Mouse (Mus musculus) forebrain, embryonic 15.5 days (tissue): ENCODE measurements around the gene 4930518I15Rik. TPM values are rescaled to one million over a fixed set of nuclear protein-coding genes. Genes with fewer than 3 reads are reported as not detected.
"Not testable (repeated sequence)": the region's sequence is repeated elsewhere in the genome, so short reads cannot be mapped to it uniquely, and the experiment has no call there.

Experiments used
- ATAC-seq: fragments of 200-750 bp; cut with Nextera tagmentation; replicated peaks from 2 replicates; pipeline ENCODE4 v1.8.0; 2017; ENCODE audit warnings: mild to moderate bottlenecking, moderate TSS enrichment, moderate library complexity
- H3K27ac ChIP-seq: fragments of 300-500 bp; sonication (generic); replicated peaks from 2 replicates; pipeline ENCODE4 v1.5.1; 2015; ENCODE audit warnings: mild to moderate bottlenecking, inconsistent platforms
- H3K27me3 ChIP-seq: fragments of 300-500 bp; sonication (generic); 2 replicates; pipeline ENCODE4 v1.6.1; 2015; ENCODE audit warnings: inconsistent platforms
- H3K36me3 ChIP-seq: fragments of 300-500 bp; sonication (generic); 2 replicates; pipeline ENCODE4 v1.6.1; 2015; ENCODE audit warnings: mild to moderate bottlenecking, inconsistent platforms
- H3K4me1 ChIP-seq: fragments of 300-500 bp; sonication (generic); 2 replicates; pipeline ENCODE4 v1.6.1; 2015; ENCODE audit warnings: inconsistent platforms
- H3K4me2 ChIP-seq: fragments of 300-500 bp; sonication (generic); replicated peaks from 2 replicates; pipeline ENCODE4 v1.6.1; 2015; ENCODE audit warnings: mild to moderate bottlenecking, inconsistent platforms
- H3K4me3 ChIP-seq: fragments of 300-500 bp; sonication (generic); 2 replicates; pipeline ENCODE4 v1.5.1; 2015; ENCODE audit warnings: mild to moderate bottlenecking, inconsistent platforms
- H3K9ac ChIP-seq: fragments of 300-500 bp; sonication (generic); replicated peaks from 2 replicates; pipeline ENCODE4 v1.6.1; 2015; ENCODE audit warnings: mild to moderate bottlenecking, inconsistent platforms
- H3K9me3 ChIP-seq: fragments of 300-500 bp; sonication (generic); 2 replicates; pipeline ENCODE4 v1.6.1; 2016; ENCODE audit warnings: inconsistent platforms
- WGBS: fragments of 180-500 bp; shearing (Covaris S2); methylation state at CpG from one replicate; pipeline ENCODE4 v1.1.7; 2015; ENCODE audit warnings: mixed read lengths; 5-methylcytosine and 5-hydroxymethylcytosine counted together
- polyA plus RNA-seq: library from polyadenylated mRNA; unstranded; fragments of >200 nt; fragmentation: Nextera tagmentation; extraction: Ambion mirVana; gene quantifications from 2 replicates; pipeline ENCODE4 v1.2.1, GENCODE M21; 2015

4930518I15Rik gene
- polyA plus RNA-seq = 11.2 and 12.1 TPM in 2 replicates

- H3K4me1 ChIP-seq = peaks cover 23% of the 10 kb centered on the region
- H3K4me2 ChIP-seq = no peak within 1 kb of the TSS
- peaks cover 15% of the 10 kb centered on the region; the same call in 1 of the 2 replicates for H3K36me3 ChIP-seq
- no peak within 1 kb of the TSS for H3K27ac ChIP-seq
- no peaks in the 10 kb centered on the region for H3K27me3 ChIP-seq
- no peak within 1 kb of the TSS for H3K4me3 ChIP-seq
- no peaks in the 10 kb centered on the region for H3K9me3 ChIP-seq
- no peak for ATAC-seq
- 81% methylated on average over 2 of the region's 2 CpGs for WGBS
- H3K9ac ChIP-seq = no peak within 1 kb of the TSS
Measured at GRCm38 (mm10) chr2:156857835-156858234, at the start of gene 4930518I15Rik. Gene 4930518I15Rik, minus strand, starts transcription at chr2:156857946.

GRCm38 (mm10) chr2:156905931-156906330 is 48.2 kb upstream of the 4930518I15Rik start:
- not testable (repeated sequence) for H3K36me3 ChIP-seq, H3K27ac ChIP-seq, H3K9me3 ChIP-seq, H3K4me2 ChIP-seq, ATAC-seq, H3K27me3 ChIP-seq, H3K9ac ChIP-seq, H3K4me3 ChIP-seq, H3K4me1 ChIP-seq
- 37% methylated on average over 4 of the region's 4 CpGs for WGBS

- H3K4me2 ChIP-seq = no peak overlapping the region
- H3K9ac ChIP-seq = no peak overlapping the region
- H3K9me3 ChIP-seq = no peaks in the 10 kb centered on the region
- H3K27ac ChIP-seq = no peak overlapping the region
- WGBS = 31% methylated on average over 6 of the region's 6 CpGs
- ATAC-seq = no peak
- H3K4me1 ChIP-seq = no peaks in the 10 kb centered on the region
- H3K36me3 ChIP-seq = no peaks in the 10 kb centered on the region
- no peaks in the 10 kb centered on the region for H3K27me3 ChIP-seq
- no peak overlapping the region for H3K4me3 ChIP-seq
Measured at GRCm38 (mm10) chr2:156904976-156905717, 47.4 kb upstream of the 4930518I15Rik start.

- no peak overlapping the region for H3K27ac ChIP-seq
- no peak for ATAC-seq
- H3K36me3 ChIP-seq = no peaks in the 10 kb centered on the region
- H3K4me2 ChIP-seq = no peak overlapping the region
- H3K27me3 ChIP-seq = no peaks in the 10 kb centered on the region
- H3K4me1 ChIP-seq = no peaks in the 10 kb centered on the region
- H3K9me3 ChIP-seq = no peaks in the 10 kb centered on the region
- 39% methylated on average over 2 of the region's 2 CpGs for WGBS
- no peak overlapping the region for H3K4me3 ChIP-seq
- H3K9ac ChIP-seq = no peak overlapping the region
Measured at GRCm38 (mm10) chr2:156903367-156903766, 45.6 kb upstream of the 4930518I15Rik start.

- H3K4me3 ChIP-seq, H3K36me3 ChIP-seq, H3K27me3 ChIP-seq, H3K27ac ChIP-seq, H3K9me3 ChIP-seq, H3K4me2 ChIP-seq, ATAC-seq, H3K9ac ChIP-seq, H3K4me1 ChIP-seq: not testable (repeated sequence)
- 85% methylated on average over 4 of the region's 4 CpGs for WGBS
Measured at GRCm38 (mm10) chr2:156902411-156902810, 44.7 kb upstream of the 4930518I15Rik start.

GRCm38 (mm10) chr2:156901883-156902282 is 44.1 kb upstream of the 4930518I15Rik start:
- Histone ChIP-seq H3K4me3 (no peak overlapping the region), H3K9me3 (no peaks in the 10 kb centered on the region), H3K36me3 (no peaks in the 10 kb centered on the region), H3K27me3 (no peaks in the 10 kb centered on the region), H3K4me1 (no peaks in the 10 kb centered on the region), H3K27ac (no peak overlapping the region), H3K9ac (no peak overlapping the region), H3K4me2 (no peak overlapping the region)
- no peak for ATAC-seq
- WGBS = 80% methylated on average over 6 of the region's 6 CpGs

GRCm38 (mm10) chr2:156901344-156901743 is 43.6 kb upstream of the 4930518I15Rik start:
- H3K36me3 ChIP-seq = no peaks in the 10 kb centered on the region
- no peak for ATAC-seq
- H3K4me2 ChIP-seq = no peak overlapping the region
- no peaks in the 10 kb centered on the region for H3K9me3 ChIP-seq
- no peak overlapping the region for H3K9ac ChIP-seq
- 80% methylated on average over 2 of the region's 2 CpGs for WGBS
- no peaks in the 10 kb centered on the region for H3K27me3 ChIP-seq
- no peaks in the 10 kb centered on the region for H3K4me1 ChIP-seq
- H3K4me3 ChIP-seq = no peak overlapping the region
- H3K27ac ChIP-seq = no peak overlapping the region

- no peaks in the 10 kb centered on the region for H3K4me1 ChIP-seq
- H3K9me3 ChIP-seq = no peaks in the 10 kb centered on the region
- H3K4me3 ChIP-seq = no peak overlapping the region
- H3K9ac ChIP-seq = no peak overlapping the region
- H3K4me2 ChIP-seq = no peak overlapping the region
- 75% methylated on average over 4 of the region's 4 CpGs for WGBS
- no peak for ATAC-seq
- H3K27me3 ChIP-seq = no peaks in the 10 kb centered on the region
- no peaks in the 10 kb centered on the region for H3K36me3 ChIP-seq
- no peak overlapping the region for H3K27ac ChIP-seq
Measured at GRCm38 (mm10) chr2:156899184-156899583, 41.4 kb upstream of the 4930518I15Rik start.

- Histone ChIP-seq H3K4me2 (no peak overlapping the region), H3K9me3 (no peaks in the 10 kb centered on the region), H3K9ac (no peak overlapping the region), H3K4me3 (no peak overlapping the region), H3K27me3 (no peaks in the 10 kb centered on the region), H3K27ac (no peak overlapping the region), H3K36me3 (no peaks in the 10 kb centered on the region), H3K4me1 (no peaks in the 10 kb centered on the region)
- ATAC-seq = no peak
- WGBS = 72% methylated on average over 4 of the region's 4 CpGs
Measured at GRCm38 (mm10) chr2:156898374-156898773, 40.6 kb upstream of the 4930518I15Rik start.

GRCm38 (mm10) chr2:156897034-156897433 is 39.3 kb upstream of the 4930518I15Rik start:
- H3K4me2 ChIP-seq = no peak overlapping the region
- no peak overlapping the region for H3K27ac ChIP-seq
- no peaks in the 10 kb centered on the region for H3K36me3 ChIP-seq
- no peaks in the 10 kb centered on the region for H3K9me3 ChIP-seq
- no peak overlapping the region for H3K4me3 ChIP-seq
- H3K4me1 ChIP-seq = no peaks in the 10 kb centered on the region
- 87% methylated on average over 9 of the region's 9 CpGs for WGBS
- H3K9ac ChIP-seq = no peak overlapping the region
- no peaks in the 10 kb centered on the region for H3K27me3 ChIP-seq
- ATAC-seq = no peak

- Histone ChIP-seq H3K4me3 (no peak overlapping the region), H3K4me2 (no peak overlapping the region), H3K27me3 (no peaks in the 10 kb centered on the region), H3K4me1 (no peaks in the 10 kb centered on the region), H3K9me3 (no peaks in the 10 kb centered on the region), H3K27ac (no peak overlapping the region), H3K36me3 (no peaks in the 10 kb centered on the region), H3K9ac (no peak overlapping the region)
- ATAC-seq = no peak
- WGBS = 73% methylated on average over 9 of the region's 9 CpGs
Measured at GRCm38 (mm10) chr2:156896384-156896914, 38.7 kb upstream of the 4930518I15Rik start.

GRCm38 (mm10) chr2:156894496-156895265 is 36.9 kb upstream of the 4930518I15Rik start:
- no peaks in the 10 kb centered on the region for H3K27me3 ChIP-seq
- no peak overlapping the region for H3K9ac ChIP-seq
- no peaks in the 10 kb centered on the region for H3K9me3 ChIP-seq
- H3K4me2 ChIP-seq = no peak overlapping the region
- H3K4me3 ChIP-seq = no peak overlapping the region
- 87% methylated on average over 15 of the region's 15 CpGs for WGBS
- H3K4me1 ChIP-seq = no peaks in the 10 kb centered on the region
- no peak overlapping the region for H3K27ac ChIP-seq
- H3K36me3 ChIP-seq = no peaks in the 10 kb centered on the region
- no peak for ATAC-seq
